Mouse (Mus musculus) small intestine, adult 2 months (tissue): ENCODE measurements around the gene Rptor.

Experiments used
- CTCF ChIP-seq: fragments of 200-500 bp; IDR thresholded peaks from 2 replicates; pipeline ENCODE4 v1.5.1; 2012; ENCODE audit warnings: low read depth, mild to moderate bottlenecking, control low read depth, inconsistent platforms, low read length, moderate library complexity, mixed read lengths; ENCODE audit not compliant: insufficient replicate concordance, insufficient read length; ENCODE audit errors: extremely low read depth
- POLR2A ChIP-seq: fragments of 200-500 bp; IDR thresholded peaks from 2 replicates; pipeline ENCODE4 v1.6.1; 2012; ENCODE audit warnings: low read depth, mild to moderate bottlenecking, control low read depth, inconsistent platforms, low read length, moderate library complexity

DNA sequence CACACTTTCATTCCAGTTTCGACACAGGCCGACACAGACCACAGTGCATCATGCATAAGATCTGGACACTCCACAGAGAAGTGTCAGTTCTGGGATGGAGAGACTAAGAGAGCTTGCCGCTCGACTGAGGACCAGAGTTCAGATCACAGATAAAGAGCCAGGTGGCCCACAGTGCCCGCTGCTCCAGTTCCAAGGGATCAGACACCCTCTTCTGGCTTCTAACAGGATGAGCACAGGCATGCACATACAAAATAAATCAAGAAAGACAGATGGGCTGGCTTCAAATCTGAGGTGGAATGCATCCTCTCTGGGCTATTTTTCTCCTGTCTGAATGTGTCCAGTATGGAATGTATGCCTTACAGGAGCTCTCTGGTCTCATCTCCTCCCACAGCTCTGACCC lies 324.1 kb downstream of the Rptor start:
- TF ChIP-seq POLR2A: no peak
- no peak for TF ChIP-seq CTCF
